Mouse (Mus musculus) adrenal gland, adult 8-10 months (tissue): ENCODE measurements around the gene Scn5a. TPM values are rescaled to one million over a fixed set of nuclear protein-coding genes. Genes with fewer than 3 reads are reported as not detected.

Source experiments
- DNase-seq: peaks from one replicate; pipeline ENCODE4 v3.0.0; 2022
- total RNA-seq, 4 experiments: library from RNA; stranded (reverse); gene quantifications; 2 replicates each; pipeline ENCODE4 v1.2.4; 2022

Scn5a gene
- total RNA-seq, 4 experiments from 2014 or later: 0.03 to 0.78 (median 0.10) TPM; not detected in 1

GRCm38 (mm10) chr9:119563617-119564016, 15.2 kb downstream of the Scn5a start:
- no peak for DNase-seq

GRCm38 (mm10) chr9:119562256-119562655, 16.6 kb downstream of the Scn5a start:
- no peak for DNase-seq

GRCm38 (mm10) chr9:119561746-119562145, 17.1 kb downstream of the Scn5a start:
- DNase-seq: no peak

- DNase-seq: no peak
Observed at GRCm38 (mm10) chr9:119559537-119560276, 19.1 kb downstream of the Scn5a start.

GRCm38 (mm10) chr9:119558119-119558854, 20.5 kb downstream of the Scn5a start:
- no peak for DNase-seq

GRCm38 (mm10) chr9:119556043-119556442, 22.8 kb downstream of the Scn5a start:
- no peak for DNase-seq

- DNase-seq: no peak
Observed at GRCm38 (mm10) chr9:119547528-119547927, 31.3 kb downstream of the Scn5a start.

GRCm38 (mm10) chr9:119547128-119547527, 31.7 kb downstream of the Scn5a start:
- DNase-seq: no peak

- no peak for DNase-seq
Observed at GRCm38 (mm10) chr9:119540726-119541125, 38.1 kb downstream of the Scn5a start.

- no peak for DNase-seq
Observed at GRCm38 (mm10) chr9:119537823-119538222, 41.0 kb downstream of the Scn5a start.

GRCm38 (mm10) chr9:119531684-119532417, 47.0 kb downstream of the Scn5a start:
- DNase-seq: no peak

GRCm38 (mm10) chr9:119524511-119524910, 54.3 kb downstream of the Scn5a start:
- DNase-seq: no peak

- DNase-seq: no peak
Observed at GRCm38 (mm10) chr9:119523301-119523700, 55.5 kb downstream of the Scn5a start.

- DNase-seq: no peak
Observed at GRCm38 (mm10) chr9:119519116-119519515, 59.7 kb downstream of the Scn5a start.

- DNase-seq: no peak
Observed at GRCm38 (mm10) chr9:119518177-119518576, 60.6 kb downstream of the Scn5a start.

- DNase-seq: no peak
Observed at GRCm38 (mm10) chr9:119517467-119517866, 61.3 kb downstream of the Scn5a start.

GRCm38 (mm10) chr9:119516815-119517214, 62.0 kb downstream of the Scn5a start:
- no peak for DNase-seq

GRCm38 (mm10) chr9:119515454-119515853, 63.4 kb downstream of the Scn5a start:
- DNase-seq: no peak

- no peak for DNase-seq
Observed at GRCm38 (mm10) chr9:119514986-119515385, 63.8 kb downstream of the Scn5a start.

GRCm38 (mm10) chr9:119513816-119514215, 65.0 kb downstream of the Scn5a start:
- DNase-seq: no peak

GRCm38 (mm10) chr9:119512993-119513392, 65.8 kb downstream of the Scn5a start:
- no peak for DNase-seq

GRCm38 (mm10) chr9:119510902-119511301, 67.9 kb downstream of the Scn5a start:
- no peak for DNase-seq

GRCm38 (mm10) chr9:119504981-119505658, 73.7 kb downstream of the Scn5a start:
- DNase-seq: no peak
